Mouse (Mus musculus): ENCODE measurements at regions not wholly inside any gene's neighbourhood (a gene's known extent, or its start where the extent isn't known, plus 50 kb on each side); places are given as distances from the start of the nearest gene placed in this dataset.

- H3K4me3 ChIP-seq = no peak overlapping the region
- WGBS = 69% methylated on average over 11 of the region's 11 CpGs
- no peak overlapping the region for H3K27ac ChIP-seq
- no peak for ATAC-seq
- peaks cover 5% of the 10 kb centered on the region; the same call in 1 of the 2 replicates for H3K9me3 ChIP-seq (replicated peaks)
- no peak overlapping the region for H3K9ac ChIP-seq
- no peak overlapping the region for H3K4me2 ChIP-seq
- H3K27me3 ChIP-seq = 0 out of 2 replicates have a peak, but pooled peaks cover 2% of the 10 kb centered on the region
- no peaks in the 10 kb centered on the region for H3K36me3 ChIP-seq (ENCODE audit: poor library complexity, severe bottlenecking)
- peaks cover 7% of the 10 kb centered on the region; the same call in 1 of the 2 replicates for H3K4me1 ChIP-seq
These were observed 108.0 kb upstream of the Zbtb40 start for GRCm38 (mm10) chr4:137156441-137157105.

- no peaks in the 10 kb centered on the region for H3K27me3 ChIP-seq
- no peak overlapping the region for H3K4me3 ChIP-seq
- peaks cover 5% of the 10 kb centered on the region; the same call in 1 of the 2 replicates for H3K9me3 ChIP-seq (replicated peaks)
- H3K4me1 ChIP-seq = no peaks in the 10 kb centered on the region
- WGBS = 73% methylated on average over 4 of the region's 4 CpGs
- H3K36me3 ChIP-seq (ENCODE audit: poor library complexity, severe bottlenecking) = no peaks in the 10 kb centered on the region
- H3K4me2 ChIP-seq = no peak overlapping the region
- no peak for ATAC-seq
- H3K9ac ChIP-seq = no peak overlapping the region
- H3K27ac ChIP-seq = no peak overlapping the region
These were observed 100.2 kb upstream of the Zbtb40 start for GRCm38 (mm10) chr4:137148756-137149155.

DNA sequence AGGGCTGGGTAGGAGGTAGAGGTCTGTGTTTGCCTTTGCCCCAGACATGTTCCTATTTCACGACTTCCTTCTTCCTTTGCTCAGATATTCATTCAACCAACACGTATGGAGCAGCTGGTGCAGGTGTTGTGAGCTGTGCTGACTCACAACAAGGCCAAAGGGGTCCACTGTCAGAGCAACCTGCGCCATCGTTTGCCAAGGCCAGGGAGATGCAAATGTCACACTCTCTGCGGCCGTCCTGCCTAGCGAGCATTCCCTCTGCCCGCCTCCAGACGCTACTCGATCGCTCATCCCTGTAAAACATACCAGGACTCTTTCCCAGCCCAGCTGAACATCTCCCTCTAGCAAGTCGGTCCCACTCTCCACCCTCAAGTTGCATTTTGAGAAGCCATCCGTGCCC, 99.2 kb upstream of the Zbtb40 start:
- Histone ChIP-seq H3K27me3 (no peaks in the 10 kb centered on the region), H3K4me3 (no peak overlapping the region), H3K4me1 (peaks cover under 1% of the 10 kb centered on the region; the same call in 1 of the 2 replicates), H3K9me3 (replicated peaks) (peaks cover 5% of the 10 kb centered on the region; the same call in 1 of the 2 replicates), H3K9ac (no peak overlapping the region), H3K27ac (no peak overlapping the region), H3K36me3 (ENCODE audit: poor library complexity, severe bottlenecking) (no peaks in the 10 kb centered on the region), H3K4me2 (no peak overlapping the region)
- WGBS = 81% methylated on average over 13 of the region's 13 CpGs
- no peak for ATAC-seq

DNA sequence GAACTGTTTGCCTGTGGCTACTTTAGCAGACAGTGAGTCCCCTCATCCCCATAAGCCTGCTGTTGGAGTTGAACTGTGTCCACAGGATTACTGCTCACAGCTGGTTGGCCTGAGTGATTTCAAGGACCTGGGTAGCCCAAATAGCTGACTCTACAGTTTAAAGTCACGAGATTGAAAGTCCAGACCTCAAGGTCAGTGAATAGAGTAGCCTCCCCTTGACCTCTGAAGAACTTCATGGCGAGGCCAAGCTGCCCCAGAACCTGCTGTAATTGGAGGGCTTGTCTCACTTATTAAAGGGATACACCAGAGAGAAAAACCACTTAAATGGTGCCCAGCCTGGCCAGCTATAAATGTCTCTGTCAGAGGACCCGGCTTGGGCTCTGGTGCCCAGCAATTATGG, 97.7 kb upstream of the Zbtb40 start:
- no peak overlapping the region for H3K27ac ChIP-seq
- H3K27me3 ChIP-seq = no peaks in the 10 kb centered on the region
- H3K9ac ChIP-seq = no peak overlapping the region
- WGBS = 69% methylated on average over 3 of the region's 3 CpGs
- H3K36me3 ChIP-seq (ENCODE audit: poor library complexity, severe bottlenecking) = no peaks in the 10 kb centered on the region
- no peak overlapping the region for H3K4me3 ChIP-seq
- H3K9me3 ChIP-seq (replicated peaks) = no peaks in the 10 kb centered on the region
- H3K4me2 ChIP-seq = no peak overlapping the region
- peaks cover 9% of the 10 kb centered on the region for H3K4me1 ChIP-seq
- no peak for ATAC-seq

DNA sequence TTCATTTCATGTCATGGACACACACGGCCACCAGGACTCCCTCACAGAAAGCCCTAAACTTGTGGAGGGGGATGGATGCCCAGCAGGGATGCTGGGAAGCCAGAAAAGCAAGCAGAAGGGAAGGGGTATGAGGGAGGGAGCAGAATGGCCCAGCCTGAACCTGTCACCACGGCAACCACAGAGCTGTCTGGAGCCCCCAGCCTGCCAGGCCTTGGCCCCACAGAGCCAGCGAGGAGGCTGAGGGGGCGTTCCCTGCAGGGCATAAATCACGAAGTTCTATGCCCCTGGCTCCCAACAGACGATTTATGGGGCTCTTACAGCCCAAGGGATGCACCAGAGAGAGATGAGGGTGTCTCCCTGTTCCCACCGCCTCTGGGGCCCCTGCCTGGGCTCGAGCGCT, 93.7 kb upstream of the Zbtb40 start:
- no peak overlapping the region for H3K4me2 ChIP-seq
- H3K9ac ChIP-seq = no peak overlapping the region
- no peak for ATAC-seq
- 36% methylated on average over 9 of the region's 9 CpGs for WGBS
- no peaks in the 10 kb centered on the region for H3K9me3 ChIP-seq (replicated peaks)
- H3K27me3 ChIP-seq = no peaks in the 10 kb centered on the region
- no peaks in the 10 kb centered on the region for H3K36me3 ChIP-seq (ENCODE audit: poor library complexity, severe bottlenecking)
- H3K4me1 ChIP-seq = peaks cover 9% of the 10 kb centered on the region
- no peak overlapping the region for H3K4me3 ChIP-seq
- no peak overlapping the region for H3K27ac ChIP-seq

DNA sequence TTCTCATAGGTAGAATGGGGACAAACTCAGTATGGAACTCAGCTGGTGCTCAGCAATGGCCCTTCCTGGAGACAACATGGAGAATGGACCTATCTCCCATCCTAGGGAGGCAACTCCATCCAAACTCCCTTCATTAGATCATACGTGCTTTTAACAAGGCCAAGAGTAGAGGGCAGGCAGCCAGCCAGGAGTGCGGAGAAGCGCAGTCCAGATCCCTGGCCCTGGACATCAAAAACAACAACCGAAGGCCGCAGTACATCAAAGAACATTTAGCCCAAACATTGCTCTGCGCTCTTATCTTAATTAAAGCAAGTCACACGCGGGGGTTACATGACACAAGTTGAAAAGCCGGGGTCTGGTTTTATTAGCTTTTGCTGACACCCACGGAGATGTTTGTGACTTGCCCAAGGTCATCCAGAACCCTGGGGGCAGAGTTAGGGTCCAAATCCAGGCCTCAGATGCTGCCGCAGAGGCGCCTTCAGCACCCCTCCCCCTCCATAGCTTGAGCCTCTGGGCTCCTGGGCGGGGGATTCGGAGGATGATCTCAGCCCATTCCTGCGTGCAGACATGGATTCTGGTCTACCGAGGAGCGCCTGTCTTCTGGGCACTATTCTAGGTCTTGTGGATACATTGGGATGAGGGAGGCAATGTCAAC, 90.6 kb upstream of the Zbtb40 start:
- no peak for ATAC-seq
- H3K9me3 ChIP-seq (replicated peaks) = no peaks in the 10 kb centered on the region
- whole genome bisulfite sequencing = 87% methylated on average over 17 of the region's 17 CpGs
- H3K36me3 ChIP-seq (ENCODE audit: poor library complexity, severe bottlenecking) = no peaks in the 10 kb centered on the region
- H3K9ac ChIP-seq = no peak overlapping the region
- no peak overlapping the region for H3K27ac ChIP-seq
- H3K4me1 ChIP-seq = peaks cover 21% of the 10 kb centered on the region
- no peaks in the 10 kb centered on the region for H3K27me3 ChIP-seq
- H3K4me3 ChIP-seq = no peak overlapping the region
- no peak overlapping the region for H3K4me2 ChIP-seq

DNA sequence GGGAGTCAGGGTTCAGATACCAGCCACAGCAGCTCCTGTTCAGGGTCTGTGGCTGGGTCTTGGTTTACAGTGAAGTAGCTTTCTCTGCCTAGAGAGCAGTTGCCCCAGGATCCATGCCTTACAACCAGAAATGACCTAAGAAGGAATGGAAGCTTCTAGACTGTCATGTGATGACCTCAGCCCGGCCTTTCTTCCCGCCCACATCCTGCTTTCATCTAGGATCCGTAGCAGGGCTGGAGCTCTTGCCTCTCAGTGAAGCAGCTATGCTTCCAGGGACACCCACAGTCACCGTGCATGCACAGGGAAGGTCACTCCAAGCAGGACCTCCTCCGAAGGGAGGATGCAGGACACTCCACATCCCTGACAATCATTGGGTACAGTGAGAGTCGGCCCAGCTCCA, 89.5 kb upstream of the Zbtb40 start:
- Histone ChIP-seq H3K4me1 (peaks cover 24% of the 10 kb centered on the region), H3K9me3 (replicated peaks) (no peaks in the 10 kb centered on the region), H3K27ac (no peak overlapping the region), H3K36me3 (ENCODE audit: poor library complexity, severe bottlenecking) (no peaks in the 10 kb centered on the region), H3K27me3 (no peaks in the 10 kb centered on the region), H3K9ac (no peak overlapping the region), H3K4me2 (no peak overlapping the region), H3K4me3 (no peak overlapping the region)
- ATAC-seq = no peak
- 76% methylated on average over 6 of the region's 6 CpGs for WGBS

DNA sequence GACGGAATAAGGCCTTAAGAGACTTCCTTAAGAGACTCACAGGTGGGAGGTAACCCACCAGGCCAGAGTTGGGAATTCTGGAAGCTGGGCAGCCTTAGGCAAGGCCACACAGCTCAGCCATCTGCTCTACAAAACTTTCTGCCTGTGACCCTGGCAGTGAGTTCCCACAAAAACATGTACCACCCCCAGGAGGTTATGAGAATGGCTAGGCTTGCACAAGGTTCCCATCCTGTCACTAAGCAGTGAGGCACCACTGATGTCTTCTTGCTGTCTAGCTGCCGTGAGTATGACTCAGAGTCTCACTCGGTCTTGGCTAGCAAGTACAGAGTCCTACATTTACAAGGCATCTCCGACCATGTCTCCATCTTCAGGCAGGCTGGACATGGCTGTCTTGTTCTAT, 87.7 kb upstream of the Zbtb40 start:
- Histone ChIP-seq H3K9ac (no peak overlapping the region), H3K4me3 (no peak overlapping the region), H3K4me1 (peaks cover 15% of the 10 kb centered on the region), H3K27ac (no peak overlapping the region), H3K27me3 (no peaks in the 10 kb centered on the region), H3K4me2 (no peak overlapping the region), H3K36me3 (ENCODE audit: poor library complexity, severe bottlenecking) (no peaks in the 10 kb centered on the region), H3K9me3 (replicated peaks) (no peaks in the 10 kb centered on the region)
- WGBS = 82% methylated on average over 4 of the region's 4 CpGs
- no peak for ATAC-seq

DNA sequence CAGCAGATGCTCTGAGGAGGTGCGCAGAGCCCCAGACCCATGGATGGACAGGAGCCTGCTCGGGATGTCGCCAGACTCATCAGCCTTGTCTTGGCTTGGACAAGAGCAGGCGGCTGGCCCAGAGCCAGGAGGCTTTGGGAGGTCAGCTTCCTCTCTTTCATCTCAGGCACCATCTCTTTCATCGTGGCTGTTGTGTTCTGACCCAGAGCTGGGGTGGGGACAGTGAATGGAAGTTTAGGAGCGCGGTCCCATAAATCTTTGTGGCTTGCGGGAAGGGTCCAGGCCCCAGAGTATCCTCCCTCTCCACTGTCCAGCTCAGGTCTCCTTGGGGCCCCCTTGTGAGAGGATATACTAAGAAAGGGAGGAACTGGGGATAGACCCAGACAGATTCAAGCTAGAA, 87.2 kb upstream of the Zbtb40 start:
- ATAC-seq = no peak
- WGBS = 79% methylated on average over 8 of the region's 8 CpGs
- no peak overlapping the region for H3K9ac ChIP-seq
- no peak overlapping the region for H3K4me2 ChIP-seq
- H3K27ac ChIP-seq = no peak overlapping the region
- H3K36me3 ChIP-seq (ENCODE audit: poor library complexity, severe bottlenecking) = no peaks in the 10 kb centered on the region
- H3K9me3 ChIP-seq (replicated peaks) = no peaks in the 10 kb centered on the region
- peaks cover 15% of the 10 kb centered on the region for H3K4me1 ChIP-seq
- no peaks in the 10 kb centered on the region for H3K27me3 ChIP-seq
- no peak overlapping the region for H3K4me3 ChIP-seq

- Histone ChIP-seq H3K9ac (no peak overlapping the region), H3K27ac (peak overlapping the region; percentile 40), H3K36me3 (ENCODE audit: poor library complexity, severe bottlenecking) (no peaks in the 10 kb centered on the region), H3K4me1 (peaks cover 15% of the 10 kb centered on the region), H3K9me3 (replicated peaks) (no peaks in the 10 kb centered on the region), H3K27me3 (0 out of 2 replicates have a peak, but pooled peaks cover 3% of the 10 kb centered on the region), H3K4me2 (no peak overlapping the region), H3K4me3 (no peak overlapping the region)
- no peak for ATAC-seq
- 41% methylated on average over 5 of the region's 5 CpGs for WGBS
These were observed 86.0 kb upstream of the Zbtb40 start for GRCm38 (mm10) chr4:137134553-137134952.

DNA sequence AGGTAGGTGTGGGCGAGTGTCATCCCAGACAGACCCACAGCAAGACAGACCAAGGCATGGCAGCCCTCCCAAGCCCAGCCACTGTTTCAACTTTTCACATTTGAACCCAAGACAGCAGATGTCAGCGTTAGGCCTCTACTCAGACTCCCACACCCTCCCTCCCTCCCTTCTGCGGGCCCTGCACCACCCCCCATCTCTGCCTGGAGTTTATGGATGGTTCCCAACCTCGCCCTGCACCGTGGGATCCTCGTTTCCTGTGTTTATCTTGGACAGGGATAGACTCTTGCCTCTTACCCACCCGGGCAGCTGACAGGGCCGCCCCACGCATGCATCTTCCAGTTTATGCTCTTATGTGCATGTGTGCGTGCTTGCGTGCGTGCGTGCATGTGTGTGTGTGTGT, 85.2 kb upstream of the Zbtb40 start:
- Histone ChIP-seq H3K27me3 (0 out of 2 replicates have a peak, but pooled peaks cover 3% of the 10 kb centered on the region), H3K4me2 (no peak overlapping the region), H3K4me1 (peaks cover 15% of the 10 kb centered on the region), H3K4me3 (no peak overlapping the region), H3K27ac (peak overlapping the region; percentile 25), H3K9me3 (replicated peaks) (no peaks in the 10 kb centered on the region), H3K36me3 (ENCODE audit: poor library complexity, severe bottlenecking) (no peaks in the 10 kb centered on the region), H3K9ac (no peak overlapping the region)
- WGBS = 76% methylated on average over 13 of the region's 13 CpGs
- ATAC-seq = no peak

DNA sequence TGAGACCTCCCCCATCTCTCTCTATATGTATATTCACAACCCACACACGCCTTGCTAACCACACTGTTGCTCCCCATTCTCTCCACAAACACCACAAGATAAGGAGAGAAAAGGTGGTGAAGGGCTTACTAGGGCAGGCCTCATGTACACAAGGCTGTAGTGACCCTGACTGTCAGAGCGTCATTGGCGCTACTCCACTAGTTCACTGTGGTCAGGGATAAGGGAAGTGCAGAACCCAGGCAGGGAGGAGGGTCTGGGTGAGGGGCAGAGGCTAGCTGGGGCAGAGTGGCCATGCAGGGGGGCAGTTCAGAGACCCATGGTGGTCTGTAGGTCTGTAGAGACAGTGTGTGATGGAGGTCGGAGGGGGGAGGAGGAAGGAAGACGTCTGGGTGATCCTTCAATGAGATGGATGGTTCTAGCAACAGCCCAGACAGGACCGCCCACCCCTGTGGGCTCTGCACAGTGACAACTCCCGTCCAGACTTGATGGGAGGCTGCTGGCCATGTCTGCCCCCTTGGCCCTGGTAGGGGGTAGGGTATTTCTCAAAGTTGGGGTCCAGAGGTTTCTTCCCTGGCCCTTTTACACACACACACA, 82.1 kb upstream of the Zbtb40 start:
- no peak overlapping the region for H3K27ac ChIP-seq
- peaks cover 28% of the 10 kb centered on the region for H3K4me1 ChIP-seq
- H3K9me3 ChIP-seq (replicated peaks) = no peaks in the 10 kb centered on the region
- 75% methylated on average over 7 of the region's 7 CpGs for WGBS
- no peak overlapping the region for H3K9ac ChIP-seq
- H3K4me3 ChIP-seq = no peak overlapping the region
- no peak overlapping the region for H3K4me2 ChIP-seq
- H3K36me3 ChIP-seq (ENCODE audit: poor library complexity, severe bottlenecking) = no peaks in the 10 kb centered on the region
- no peak for ATAC-seq
- 0 out of 2 replicates have a peak, but pooled peaks cover 3% of the 10 kb centered on the region for H3K27me3 ChIP-seq
